Mouse (Mus musculus): ENCODE data around the gene Nkx1-2. TPM values are rescaled to one million over a fixed set of nuclear protein-coding genes. Genes with fewer than 3 reads are reported as not detected.

Nkx1-2 gene
- total RNA-seq, 1 experiment: 0.80 TPM

- in situ Hi-C loops (cut with MboI; ENCODE audit: low sequenced_read_pairs in 2 of 2, unreplicated experiment in 2 of 2): no loop called here
- no peaks in the 10 kb centered on the region for H3K9me3 ChIP-seq (ENCODE audit: control insufficient read depth, insufficient read depth, low read depth, low read length)
- no peaks in the 10 kb centered on the region for H3K36me3 ChIP-seq (ENCODE audit: control insufficient read depth, insufficient read depth, low read length, poor library complexity, severe bottlenecking)
- TF ChIP-seq CHD2 (IDR thresholded peaks at IDR 0.05; ENCODE audit: low read depth, low read length) (no peak), HCFC1 (IDR thresholded peaks at IDR 0.05; ENCODE audit: borderline replicate concordance, insufficient read depth, low read length) (no peak), MAFK (IDR thresholded peaks at IDR 0.05; ENCODE audit: insufficient read depth, low read depth, low read length) (no peak), ZNF384 (IDR thresholded peaks at IDR 0.05; ENCODE audit: low read depth, low read length) (no peak), ZC3H11A (IDR thresholded peaks at IDR 0.05; ENCODE audit: borderline replicate concordance, low read depth, low read length) (no peak)
- DNase-seq (ENCODE audit: low read depth, low spot score): peak; percentile 77
- peak within 1 kb of the TSS; percentile 65 for H3K9ac ChIP-seq (ENCODE audit: insufficient read depth, low read depth, low read length, poor library complexity, severe bottlenecking)
- H3K4me1 ChIP-seq (ENCODE audit: control insufficient read depth in 2 of 2, insufficient read depth in 2 of 2, low read length in 2 of 2, poor library complexity in 1 of 2): peaks cover 0 to 13% of the 10 kb centered on the region in 2 experiments; a peak in 2 of 4 replicates
- no peak within 1 kb of the TSS; the same call in 1 of the 2 replicates for H3K27ac ChIP-seq (ENCODE audit: insufficient read depth, low read depth, low read length, poor library complexity, severe bottlenecking)
- H3K4me3 ChIP-seq (ENCODE audit: insufficient read depth in 1 of 2, low read depth in 1 of 2, low read length in 2 of 2, poor library complexity in 1 of 2, severe bottlenecking in 1 of 2): peak within 1 kb of the TSS; percentile 89 to 93
Observed at GRCm38 (mm10) chr7:132610468-132611318, 11.3 kb upstream of the Nkx1-2 start, which contains the start of gene Lhpp. Lhpp (plus strand) TSS chr7:132610638.

GRCm38 (mm10) chr7:132608316-132609020, 9.0 kb upstream of the Nkx1-2 start:
- H3K36me3 ChIP-seq (ENCODE audit: control insufficient read depth, insufficient read depth, low read length, poor library complexity, severe bottlenecking): no peaks in the 10 kb centered on the region
- peaks cover 0 to 4% of the 10 kb centered on the region in 2 experiments; a peak in 2 of 4 replicates for H3K4me1 ChIP-seq (ENCODE audit: control insufficient read depth in 2 of 2, insufficient read depth in 2 of 2, low read length in 2 of 2, poor library complexity in 1 of 2)
- H3K4me3 ChIP-seq (ENCODE audit: insufficient read depth in 1 of 2, low read depth in 1 of 2, low read length in 2 of 2, poor library complexity in 1 of 2, severe bottlenecking in 1 of 2): no peak overlapping the region
- no peaks in the 10 kb centered on the region for H3K9me3 ChIP-seq (ENCODE audit: control insufficient read depth, insufficient read depth, low read depth, low read length)
- TF ChIP-seq HCFC1 (IDR thresholded peaks at IDR 0.05; ENCODE audit: borderline replicate concordance, insufficient read depth, low read length): no peak
- no peak for TF ChIP-seq ZC3H11A (IDR thresholded peaks at IDR 0.05; ENCODE audit: borderline replicate concordance, low read depth, low read length)
- no peak overlapping the region for H3K9ac ChIP-seq (ENCODE audit: insufficient read depth, low read depth, low read length, poor library complexity, severe bottlenecking)
- in situ Hi-C loops (cut with MboI; ENCODE audit: low sequenced_read_pairs in 2 of 2, unreplicated experiment in 2 of 2): no loop called here
- no peak for DNase-seq (ENCODE audit: low read depth, low spot score)
- H3K27ac ChIP-seq (ENCODE audit: insufficient read depth, low read depth, low read length, poor library complexity, severe bottlenecking): no peak overlapping the region

GRCm38 (mm10) chr7:132605689-132606088, 6.3 kb upstream of the Nkx1-2 start:
- TF ChIP-seq HCFC1 (IDR thresholded peaks at IDR 0.05; ENCODE audit: borderline replicate concordance, insufficient read depth, low read length): no peak
- no peak for TF ChIP-seq ZNF384 (IDR thresholded peaks at IDR 0.05; ENCODE audit: low read depth, low read length)
- TF ChIP-seq MAFK (IDR thresholded peaks at IDR 0.05; ENCODE audit: insufficient read depth, low read depth, low read length): no peak
- no peak for TF ChIP-seq CHD2 (IDR thresholded peaks at IDR 0.05; ENCODE audit: low read depth, low read length)
- DNase-seq (ENCODE audit: low read depth, low spot score): no peak

GRCm38 (mm10) chr7:132604720-132605119, 5.3 kb upstream of the Nkx1-2 start:
- Histone ChIP-seq H3K4me1 (ENCODE audit: control insufficient read depth in 2 of 2, insufficient read depth in 2 of 2, low read length in 2 of 2, poor library complexity in 1 of 2) (peaks cover 2 to 5% of the 10 kb centered on the region in 2 experiments; a peak in 3 of 4 replicates), H3K9ac (ENCODE audit: insufficient read depth, low read depth, low read length, poor library complexity, severe bottlenecking) (no peak overlapping the region), H3K4me3 (ENCODE audit: insufficient read depth in 1 of 2, low read depth in 1 of 2, low read length in 2 of 2, poor library complexity in 1 of 2, severe bottlenecking in 1 of 2) (no peak overlapping the region), H3K27ac (ENCODE audit: insufficient read depth, low read depth, low read length, poor library complexity, severe bottlenecking) (no peak overlapping the region), H3K9me3 (ENCODE audit: control insufficient read depth, insufficient read depth, low read depth, low read length) (no peaks in the 10 kb centered on the region), H3K36me3 (ENCODE audit: control insufficient read depth, insufficient read depth, low read length, poor library complexity, severe bottlenecking) (no peaks in the 10 kb centered on the region)
- in situ Hi-C loops (cut with MboI; ENCODE audit: low sequenced_read_pairs in 2 of 2, unreplicated experiment in 2 of 2): no loop called here
- TF ChIP-seq ZC3H11A (IDR thresholded peaks at IDR 0.05; ENCODE audit: borderline replicate concordance, low read depth, low read length) (no peak), HCFC1 (IDR thresholded peaks at IDR 0.05; ENCODE audit: borderline replicate concordance, insufficient read depth, low read length) (no peak), ZNF384 (IDR thresholded peaks at IDR 0.05; ENCODE audit: low read depth, low read length) (no peak), CHD2 (IDR thresholded peaks at IDR 0.05; ENCODE audit: low read depth, low read length) (no peak), MAFK (IDR thresholded peaks at IDR 0.05; ENCODE audit: insufficient read depth, low read depth, low read length) (no peak)
- no peak for DNase-seq (ENCODE audit: low read depth, low spot score)

More at GRCm38 (mm10) chr7:132605689-132606088, 6.3 kb upstream of the Nkx1-2 start:
- Histone ChIP-seq H3K4me1 (ENCODE audit: control insufficient read depth in 2 of 2, insufficient read depth in 2 of 2, low read length in 2 of 2, poor library complexity in 1 of 2) (peaks cover 0 to 1% of the 10 kb centered on the region in 2 experiments; a peak in 1 of 4 replicates), H3K4me3 (ENCODE audit: insufficient read depth in 1 of 2, low read depth in 1 of 2, low read length in 2 of 2, poor library complexity in 1 of 2, severe bottlenecking in 1 of 2) (no peak overlapping the region), H3K36me3 (ENCODE audit: control insufficient read depth, insufficient read depth, low read length, poor library complexity, severe bottlenecking) (no peaks in the 10 kb centered on the region), H3K9me3 (ENCODE audit: control insufficient read depth, insufficient read depth, low read depth, low read length) (no peaks in the 10 kb centered on the region), H3K27ac (ENCODE audit: insufficient read depth, low read depth, low read length, poor library complexity, severe bottlenecking) (no peak overlapping the region), H3K9ac (ENCODE audit: insufficient read depth, low read depth, low read length, poor library complexity, severe bottlenecking) (no peak overlapping the region)
- in situ Hi-C loops (cut with MboI; ENCODE audit: low sequenced_read_pairs in 2 of 2, unreplicated experiment in 2 of 2): no loop called here

Measured in ES-E14 (cell line).